Mouse (Mus musculus) ES-Bruce4 (cell line): ENCODE measurements around the gene Bnip3. TPM values are rescaled to one million over a fixed set of nuclear protein-coding genes. Genes with fewer than 3 reads are reported as not detected.

Experiments used
- H3K27ac ChIP-seq: 2 replicates; pipeline ENCODE4 v1.5.1; 2012; ENCODE audit warnings: low read length, inconsistent platforms; ENCODE audit not compliant: insufficient read depth
- H3K27me3 ChIP-seq: 2 replicates; pipeline ENCODE4 v1.6.1; 2012; ENCODE audit warnings: mild to moderate bottlenecking, low read length, inconsistent platforms; ENCODE audit not compliant: control insufficient read depth, poor library complexity, insufficient read depth, severe bottlenecking
- H3K36me3 ChIP-seq: 2 replicates; pipeline ENCODE4 v1.6.1; 2012; ENCODE audit warnings: inconsistent platforms, mild to moderate bottlenecking, low read length, moderate library complexity; ENCODE audit not compliant: control insufficient read depth, poor library complexity, insufficient read depth, severe bottlenecking
- H3K4me1 ChIP-seq: one replicate; pipeline ENCODE4 v1.8.1; 2011; ENCODE audit warnings: low read length; ENCODE audit not compliant: control insufficient read depth, insufficient read depth
- H3K4me3 ChIP-seq: 2 replicates; pipeline ENCODE4 v1.5.1; 2011; ENCODE audit warnings: low read depth, mild to moderate bottlenecking, low read length
- H3K9ac ChIP-seq: 2 replicates; pipeline ENCODE4 v1.6.1; 2012; ENCODE audit warnings: low read depth, mild to moderate bottlenecking, inconsistent platforms; ENCODE audit not compliant: poor library complexity, severe bottlenecking
- H3K9me3 ChIP-seq: replicated peaks from 2 replicates; pipeline ENCODE4 v1.6.1; 2012; ENCODE audit warnings: mild to moderate bottlenecking, low read length, inconsistent platforms; ENCODE audit not compliant: control insufficient read depth, poor library complexity, insufficient read depth, severe bottlenecking
- CTCF ChIP-seq: IDR thresholded peaks from one replicate; pipeline ENCODE4 v1.8.1; 2011; ENCODE audit warnings: low read depth, low read length
- EP300 ChIP-seq: IDR thresholded peaks from 2 replicates; pipeline ENCODE4 v1.6.1; 2011; ENCODE audit warnings: low read depth, low read length; ENCODE audit not compliant: insufficient read depth
- POLR2A ChIP-seq: IDR thresholded peaks from one replicate; pipeline ENCODE4 v1.8.1; 2011; ENCODE audit warnings: low read length; ENCODE audit not compliant: insufficient read depth
- polyA plus RNA-seq: library from polyadenylated mRNA; stranded (reverse); fragments of >200 nt; gene quantifications from 2 replicates; pipeline ENCODE4 v1.2.4, GENCODE M21; 2011; ENCODE audit warnings: low read depth; ENCODE audit not compliant: missing spikeins, insufficient read depth, insufficient read length

Gene Bnip3
- polyA plus RNA-seq, 1 experiment, result 73.7 TPM

GRCm38 (mm10) chr7:138928456-138928855 lies 19.1 kb upstream of the Bnip3 start:
- Histone ChIP-seq H3K4me1 (no peaks in the 10 kb centered on the region), H3K36me3 (no peaks in the 10 kb centered on the region), H3K27me3 (no peaks in the 10 kb centered on the region; the same call in 1 of the 2 replicates), H3K4me3 (no peak overlapping the region), H3K27ac (no peak overlapping the region), H3K9me3 (no peaks in the 10 kb centered on the region), H3K9ac (no peak overlapping the region)
- TF ChIP-seq CTCF (no peak), POLR2A (no peak), EP300 (no peak)

GRCm38 (mm10) chr7:138923756-138924425 lies 14.6 kb upstream of the Bnip3 start:
- no peak overlapping the region for H3K27ac ChIP-seq
- H3K9ac ChIP-seq, result no peak overlapping the region
- H3K4me1 ChIP-seq, result no peaks in the 10 kb centered on the region
- peak; percentile 49 for TF ChIP-seq CTCF
- TF ChIP-seq EP300, result no peak
- no peak for TF ChIP-seq POLR2A
- no peaks in the 10 kb centered on the region for H3K27me3 ChIP-seq
- H3K36me3 ChIP-seq, result no peaks in the 10 kb centered on the region
- no peaks in the 10 kb centered on the region for H3K9me3 ChIP-seq
- no peak overlapping the region for H3K4me3 ChIP-seq

- H3K27ac ChIP-seq, result no peak overlapping the region
- H3K4me3 ChIP-seq, result no peak overlapping the region
- TF ChIP-seq EP300, result no peak
- TF ChIP-seq CTCF, result no peak
- TF ChIP-seq POLR2A, result no peak
- no peaks in the 10 kb centered on the region for H3K36me3 ChIP-seq
- no peaks in the 10 kb centered on the region for H3K9me3 ChIP-seq
- no peaks in the 10 kb centered on the region for H3K27me3 ChIP-seq
- H3K9ac ChIP-seq, result no peak overlapping the region
- H3K4me1 ChIP-seq, result no peaks in the 10 kb centered on the region
Observed at GRCm38 (mm10) chr7:138921611-138922010, 12.3 kb upstream of the Bnip3 start.

- Histone ChIP-seq H3K27ac (peak overlapping the region; percentile 23; the same call in 1 of the 2 replicates), H3K9me3 (no peaks in the 10 kb centered on the region), H3K9ac (peak overlapping the region; percentile 16; the same call in 1 of the 2 replicates), H3K4me1 (no peaks in the 10 kb centered on the region), H3K27me3 (no peaks in the 10 kb centered on the region), H3K36me3 (no peaks in the 10 kb centered on the region), H3K4me3 (peak overlapping the region; percentile 36)
- no peak for TF ChIP-seq CTCF
- peak; percentile 17; the same call in 1 of the 2 replicates for TF ChIP-seq EP300
Observed at GRCm38 (mm10) chr7:138919156-138919944, 10.0 kb upstream of the Bnip3 start.

- Histone ChIP-seq H3K36me3 (no peaks in the 10 kb centered on the region), H3K27ac (no peak overlapping the region), H3K9ac (no peak overlapping the region), H3K4me3 (no peak overlapping the region), H3K9me3 (no peaks in the 10 kb centered on the region), H3K4me1 (peaks cover 2% of the 10 kb centered on the region), H3K27me3 (no peaks in the 10 kb centered on the region)
- TF ChIP-seq POLR2A, result no peak
- no peak for TF ChIP-seq EP300
- no peak for TF ChIP-seq CTCF
Observed at GRCm38 (mm10) chr7:138913616-138914015, 4.3 kb upstream of the Bnip3 start.

GRCm38 (mm10) chr7:138910193-138910562 lies 859 bp upstream of the Bnip3 start:
- TF ChIP-seq POLR2A (no peak), CTCF (no peak), EP300 (no peak)
- peak overlapping the region; percentile 18; the same call in 1 of the 2 replicates for H3K9ac ChIP-seq
- no peaks in the 10 kb centered on the region for H3K9me3 ChIP-seq
- H3K27ac ChIP-seq, result peak overlapping the region; percentile 41; the same call in 1 of the 2 replicates
- H3K36me3 ChIP-seq, result no peaks in the 10 kb centered on the region
- peaks cover 3% of the 10 kb centered on the region for H3K4me1 ChIP-seq
- H3K4me3 ChIP-seq, result peak overlapping the region; percentile 74
- no peaks in the 10 kb centered on the region for H3K27me3 ChIP-seq
